Mouse (Mus musculus) liver, embryonic 16.5 days (tissue): ENCODE results near the gene Hypk. TPM values are rescaled to one million over a fixed set of nuclear protein-coding genes. Genes with fewer than 3 reads are reported as not detected.

Experiments used
- ATAC-seq: fragments of 200-750 bp; cut with Nextera tagmentation; 2 replicates; pipeline ENCODE4 v1.8.0; 2017; ENCODE audit warnings: low read depth, mild to moderate bottlenecking, moderate number of reproducible peaks, moderate library complexity
- H3K27ac ChIP-seq: fragments of 300-500 bp; sonication (generic); 2 replicates; pipeline ENCODE4 v1.5.1; 2014; ENCODE audit warnings: mild to moderate bottlenecking, low read length
- H3K27me3 ChIP-seq: fragments of 300-500 bp; sonication (generic); 2 replicates; pipeline ENCODE4 v1.6.1; 2014; ENCODE audit warnings: low read depth, low read length, mixed read lengths; ENCODE audit not compliant: control insufficient read depth, insufficient read depth
- H3K36me3 ChIP-seq: fragments of 300-500 bp; sonication (generic); 2 replicates; pipeline ENCODE4 v1.6.1; 2014; ENCODE audit warnings: mild to moderate bottlenecking; ENCODE audit not compliant: control insufficient read depth, insufficient read depth
- H3K4me1 ChIP-seq: fragments of 300-500 bp; sonication (generic); 2 replicates; pipeline ENCODE4 v1.6.1; 2014; ENCODE audit warnings: low read depth, low read length, mixed read lengths; ENCODE audit not compliant: control insufficient read depth
- H3K4me2 ChIP-seq: fragments of 300-500 bp; sonication (generic); 2 replicates; pipeline ENCODE4 v1.6.1; 2014; ENCODE audit warnings: low read depth, low read length, mixed read lengths
- H3K4me3 ChIP-seq: fragments of 300-500 bp; sonication (generic); 2 replicates; pipeline ENCODE4 v1.5.1; 2014; ENCODE audit warnings: low read depth, mild to moderate bottlenecking, low read length
- H3K9ac ChIP-seq: fragments of 300-500 bp; sonication (generic); 2 replicates; pipeline ENCODE4 v1.6.1; 2014; ENCODE audit warnings: low read depth, low read length
- H3K9me3 ChIP-seq: fragments of 300-500 bp; sonication (generic); replicated peaks from 2 replicates; pipeline ENCODE4 v1.6.1; 2016; ENCODE audit warnings: low read length; ENCODE audit not compliant: control insufficient read depth
- WGBS: fragments of 180-500 bp; shearing (Covaris S2); extraction: QIAGEN DNeasy Blood & Tissue Kit; methylation state at CpG from one replicate; pipeline ENCODE4 v1.1.7; 2014; ENCODE audit not compliant: insufficient replicate concordance; 5-methylcytosine and 5-hydroxymethylcytosine counted together
- polyA plus RNA-seq: library from polyadenylated mRNA; unstranded; fragments of >200 nt; fragmentation: Nextera tagmentation; extraction: Ambion mirVana; gene quantifications from 2 replicates; pipeline ENCODE4 v1.2.1, GENCODE M21; 2015

Gene Hypk
- polyA plus RNA-seq, 1 experiment from 2014 or later = 64.5 TPM

DNA sequence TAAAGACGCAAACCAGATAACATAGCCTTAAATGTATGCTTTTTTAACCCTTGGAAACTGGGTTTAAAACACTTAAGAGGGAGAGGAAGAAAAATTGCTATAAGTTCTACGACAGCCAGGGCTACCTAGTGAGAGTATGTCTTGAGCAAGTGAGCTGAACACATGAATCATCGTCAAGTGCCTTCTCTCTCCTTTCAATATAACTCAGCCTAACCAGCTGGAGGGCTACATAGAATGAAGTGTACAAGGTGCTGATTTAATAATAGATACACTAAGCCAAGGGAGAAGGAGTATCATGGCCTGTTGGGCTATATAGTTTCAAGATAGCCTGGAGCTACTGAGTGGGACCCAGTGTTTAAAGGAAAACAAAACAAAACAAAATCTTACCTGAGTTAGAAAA is 34.6 kb upstream of the Hypk start:
- Histone ChIP-seq H3K4me3 (no peak overlapping the region), H3K4me1 (peaks cover 12% of the 10 kb centered on the region), H3K9me3 (no peaks in the 10 kb centered on the region), H3K9ac (no peak overlapping the region), H3K27ac (no peak overlapping the region), H3K27me3 (no peaks in the 10 kb centered on the region), H3K36me3 (peaks cover 9% of the 10 kb centered on the region), H3K4me2 (no peak overlapping the region)
- WGBS = 83% methylated on average over 3 of the region's 3 CpGs
- no peak for ATAC-seq

DNA sequence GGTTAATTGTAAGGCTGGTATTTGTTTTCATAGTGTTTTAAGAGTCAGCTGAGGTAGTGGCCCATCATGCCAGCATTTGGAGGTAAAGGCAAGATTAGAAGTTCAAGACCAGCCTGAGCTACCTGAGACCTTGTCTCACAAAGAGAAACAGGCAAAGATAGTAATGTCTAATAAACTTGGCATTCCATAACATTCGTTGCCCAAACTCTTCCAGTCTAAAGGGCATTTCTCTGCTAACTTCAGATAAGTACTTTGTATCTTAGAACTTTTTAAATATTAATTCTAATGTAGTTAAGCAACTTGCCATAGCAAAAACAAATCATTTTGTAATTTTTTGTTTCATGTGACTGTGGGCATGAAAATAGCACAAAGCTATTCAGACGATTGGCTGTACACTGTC is 29.9 kb upstream of the Hypk start:
- 64% methylated on average over 2 of the region's 2 CpGs for WGBS
- Histone ChIP-seq H3K9me3 (no peaks in the 10 kb centered on the region), H3K4me2 (no peak overlapping the region), H3K4me1 (no peaks in the 10 kb centered on the region), H3K27ac (no peak overlapping the region), H3K36me3 (peaks cover 15% of the 10 kb centered on the region), H3K4me3 (no peak overlapping the region), H3K27me3 (no peaks in the 10 kb centered on the region), H3K9ac (no peak overlapping the region)
- no peak for ATAC-seq

DNA sequence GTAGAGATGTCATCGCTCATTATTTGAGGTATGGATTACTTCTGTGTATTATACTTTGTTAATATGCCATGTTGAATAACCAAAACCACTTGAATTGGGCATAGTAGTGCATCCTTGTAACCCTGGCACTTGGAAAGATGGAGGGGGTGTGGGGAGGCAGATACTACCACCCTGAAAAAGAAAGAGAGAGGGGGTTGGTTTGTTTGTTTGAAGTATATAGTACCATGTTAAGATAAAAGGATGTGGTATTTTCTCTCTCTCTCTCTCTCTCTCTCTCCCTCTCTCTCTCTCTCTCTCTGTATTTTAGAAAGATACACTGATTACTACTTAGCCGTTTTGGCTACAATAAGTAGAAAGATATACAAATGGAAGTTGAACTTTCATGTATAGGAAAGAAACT is 27.2 kb upstream of the Hypk start:
- Histone ChIP-seq H3K36me3 (peaks cover 30% of the 10 kb centered on the region), H3K4me2 (no peak overlapping the region)
- no peak for ATAC-seq

DNA sequence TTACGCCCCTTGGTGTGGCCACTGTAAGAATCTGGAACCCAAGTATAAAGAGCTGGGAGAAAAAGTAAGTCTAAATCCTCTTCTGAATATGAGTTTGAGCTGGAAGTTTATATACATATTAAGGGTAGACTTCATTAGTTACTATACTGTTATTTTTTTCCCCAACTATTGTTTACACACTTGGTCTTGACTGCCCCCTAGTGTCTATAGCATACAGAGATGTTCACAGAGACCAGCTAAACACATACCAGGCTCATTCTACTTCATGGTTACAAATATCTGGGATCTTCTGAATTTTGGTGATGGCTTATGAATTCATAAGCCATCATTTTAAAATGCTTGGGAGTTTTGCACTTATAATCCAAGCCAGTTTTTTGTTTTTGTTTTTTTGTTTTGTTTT is 18.2 kb upstream of the Hypk start:
- ATAC-seq = no peak
- H3K4me2 ChIP-seq = no peak overlapping the region
- H3K27me3 ChIP-seq = no peaks in the 10 kb centered on the region
- no peak overlapping the region for H3K9ac ChIP-seq
- no peaks in the 10 kb centered on the region for H3K4me1 ChIP-seq
- peaks cover 64% of the 10 kb centered on the region for H3K36me3 ChIP-seq
- WGBS = 94% methylated on average over 1 of the region's 1 CpGs
- H3K9me3 ChIP-seq = no peaks in the 10 kb centered on the region
- no peak overlapping the region for H3K27ac ChIP-seq
- no peak overlapping the region for H3K4me3 ChIP-seq

More for the DNA sequence above, 27.2 kb upstream of the Hypk start:
- Histone ChIP-seq H3K4me1 (no peaks in the 10 kb centered on the region), H3K9me3 (no peaks in the 10 kb centered on the region), H3K4me3 (no peak overlapping the region), H3K27me3 (no peaks in the 10 kb centered on the region), H3K27ac (no peak overlapping the region), H3K9ac (no peak overlapping the region)
- WGBS = 69% methylated on average over 2 of the region's 2 CpGs

DNA sequence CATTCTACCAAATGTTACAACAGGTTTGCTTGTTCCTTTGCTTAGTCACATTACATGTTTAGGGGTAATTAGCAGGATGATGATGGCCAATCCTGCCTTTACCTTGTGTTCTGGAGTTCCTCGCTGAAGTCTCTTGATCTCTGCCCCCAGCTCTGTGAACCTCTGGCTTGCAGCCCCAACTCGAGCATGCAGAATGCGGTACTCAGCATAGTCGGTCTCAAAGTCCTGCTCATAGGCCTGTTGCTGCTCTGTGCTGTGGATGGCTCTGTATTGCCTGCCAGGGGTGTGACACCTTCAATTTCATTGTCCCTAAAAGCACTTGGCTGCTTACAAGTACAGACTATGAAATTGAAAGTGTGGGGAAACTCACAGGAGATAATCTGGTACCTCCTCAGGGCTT is 13.3 kb upstream of the Hypk start:
- Histone ChIP-seq H3K4me1 (peaks cover 16% of the 10 kb centered on the region), H3K36me3 (peaks cover 23% of the 10 kb centered on the region), H3K4me2 (no peak overlapping the region), H3K27me3 (peaks cover 12% of the 10 kb centered on the region), H3K9ac (no peak overlapping the region), H3K4me3 (no peak overlapping the region), H3K9me3 (no peaks in the 10 kb centered on the region), H3K27ac (no peak overlapping the region)
- ATAC-seq = no peak
- 62% methylated on average over 4 of the region's 4 CpGs for WGBS

DNA sequence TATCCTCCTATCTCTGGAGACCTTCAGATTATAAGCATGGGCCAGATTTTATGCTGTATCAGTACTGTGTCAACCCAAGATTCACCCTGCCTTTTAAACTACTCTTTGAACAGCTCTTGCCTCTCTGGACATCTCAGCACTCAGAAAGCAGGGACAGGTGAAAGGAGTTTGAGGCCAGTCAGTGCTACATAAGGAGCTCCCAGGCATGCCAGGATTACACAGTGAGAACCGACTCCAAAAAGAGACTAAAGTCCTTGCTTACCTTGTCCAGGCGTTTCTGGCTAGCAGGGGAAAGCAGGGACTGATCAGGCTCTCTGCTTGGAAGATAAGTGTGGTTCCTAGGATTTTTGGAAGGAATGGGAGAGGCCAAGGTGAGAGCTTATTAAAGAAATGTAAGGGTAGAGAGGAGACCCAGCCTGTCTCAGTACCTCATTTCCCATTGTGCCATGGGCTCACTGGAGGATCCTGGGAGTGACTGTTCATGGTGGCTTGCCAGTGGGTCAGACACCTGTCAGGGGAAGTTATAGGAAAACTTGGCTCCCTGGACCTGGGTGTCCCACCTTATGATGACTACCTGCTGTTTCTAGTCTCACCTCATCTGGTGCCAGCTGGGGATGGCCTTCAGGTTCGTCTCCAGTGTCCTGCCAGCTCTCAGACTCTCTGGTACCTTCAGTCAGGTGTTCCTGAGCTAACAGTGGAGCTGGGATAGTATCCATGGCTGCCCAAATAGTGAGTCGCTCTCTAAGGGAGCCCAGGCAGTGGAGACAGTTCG is 12.1 kb upstream of the Hypk start:
- Histone ChIP-seq H3K9me3 (no peaks in the 10 kb centered on the region), H3K27me3 (peaks cover 12% of the 10 kb centered on the region), H3K4me2 (no peak overlapping the region), H3K27ac (no peak overlapping the region), H3K4me3 (no peak overlapping the region), H3K36me3 (peaks cover 15% of the 10 kb centered on the region), H3K4me1 (peaks cover 16% of the 10 kb centered on the region), H3K9ac (no peak overlapping the region)
- no peak for ATAC-seq
- WGBS = 44% methylated on average over 5 of the region's 5 CpGs

DNA sequence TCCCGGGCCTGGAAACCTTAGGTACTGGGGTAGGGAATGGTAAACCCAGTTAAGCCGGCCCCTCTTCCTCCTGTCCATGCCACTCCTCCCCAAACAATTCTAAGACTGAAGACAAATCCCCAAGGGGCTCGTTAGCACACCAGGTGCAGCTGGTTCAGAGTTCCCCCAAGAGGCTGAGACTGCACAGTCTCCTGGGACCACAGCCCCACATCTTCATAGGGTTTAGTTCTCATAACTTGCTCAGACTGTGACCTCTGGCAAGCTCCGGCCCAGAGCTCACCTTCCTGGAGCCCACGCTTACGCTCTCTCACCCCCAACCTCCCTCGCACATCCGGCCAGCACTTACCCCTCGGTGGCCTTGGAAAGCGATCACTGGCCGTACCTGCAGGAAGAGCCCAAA is 11.3 kb upstream of the Hypk start:
- Histone ChIP-seq H3K9ac (peak overlapping the region; percentile 49; the same call in 1 of the 2 replicates), H3K27me3 (peaks cover 12% of the 10 kb centered on the region), H3K4me2 (peak overlapping the region; percentile 92), H3K36me3 (peaks cover 15% of the 10 kb centered on the region), H3K27ac (no peak overlapping the region), H3K9me3 (no peaks in the 10 kb centered on the region), H3K4me3 (peak overlapping the region; percentile 62), H3K4me1 (peaks cover 16% of the 10 kb centered on the region)
- peak; percentile 23 for ATAC-seq
- WGBS = 14% methylated on average over 11 of the region's 11 CpGs

DNA sequence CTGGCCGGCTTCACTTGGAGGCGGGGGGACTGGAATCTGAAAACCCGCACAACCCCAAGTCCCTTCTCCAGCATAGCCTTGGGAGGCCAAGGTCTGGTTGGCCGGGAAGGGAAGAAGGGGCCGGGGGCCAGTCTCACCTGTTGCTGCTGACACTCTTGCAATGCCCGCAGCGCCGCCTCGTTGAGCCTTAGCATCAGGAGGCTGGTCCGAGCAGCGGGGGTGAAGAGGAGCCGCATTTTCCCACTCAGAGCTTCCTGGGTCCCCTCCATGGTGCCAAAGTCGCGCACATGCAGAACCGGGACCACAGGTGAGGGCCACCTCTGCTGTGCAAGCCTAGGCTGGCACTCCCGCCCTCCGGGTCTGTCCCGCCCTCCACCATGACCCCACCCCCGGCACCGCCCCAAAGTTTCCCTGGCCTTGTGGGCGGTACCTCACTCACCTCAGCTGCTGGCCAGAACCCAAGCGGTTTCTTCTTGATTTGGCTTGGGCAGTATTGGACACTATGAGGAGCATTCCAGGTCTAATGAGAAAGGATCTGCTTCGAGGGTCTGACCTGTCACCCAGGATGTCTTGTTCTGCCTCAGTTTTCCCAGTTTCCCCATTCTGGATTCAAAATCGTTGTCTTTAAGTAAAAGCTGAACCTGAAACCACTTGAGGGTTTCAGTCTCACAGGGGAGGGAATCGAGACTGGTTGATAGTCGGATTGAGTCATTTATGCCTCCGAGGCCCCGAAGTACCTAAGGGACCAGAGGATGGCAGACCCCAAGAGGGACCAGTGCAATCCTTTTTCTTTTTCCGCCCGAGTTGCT is 10.6 kb upstream of the Hypk start:
- H3K4me1 ChIP-seq = peaks cover 16% of the 10 kb centered on the region
- peaks cover 10% of the 10 kb centered on the region for H3K36me3 ChIP-seq
- peak overlapping the region; percentile 92 for H3K4me2 ChIP-seq
- peak overlapping the region; percentile 62 for H3K4me3 ChIP-seq
- H3K9me3 ChIP-seq = no peaks in the 10 kb centered on the region
- WGBS = 3% methylated on average over 30 of the region's 30 CpGs
- H3K27me3 ChIP-seq = peaks cover 12% of the 10 kb centered on the region
- peak; percentile 97 for ATAC-seq
- peak overlapping the region; percentile 54 for H3K9ac ChIP-seq
- peak overlapping the region; percentile 48; the same call in 1 of the 2 replicates for H3K27ac ChIP-seq

DNA sequence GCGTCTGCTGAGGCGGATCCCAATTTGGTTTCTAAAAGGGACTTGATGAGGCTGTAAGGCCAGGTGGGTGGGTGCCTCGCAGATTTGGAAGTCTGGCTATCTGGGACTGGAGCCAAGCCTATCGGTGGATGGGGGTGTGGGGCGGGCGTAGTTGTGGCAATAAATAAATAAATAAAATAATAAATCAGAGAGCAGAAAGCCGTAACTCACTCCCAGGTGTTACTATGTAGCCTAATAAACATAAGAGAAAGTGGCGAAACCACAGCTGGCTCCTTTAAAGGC is 10.1 kb upstream of the Hypk start:
- ATAC-seq = 0 out of 2 replicates have a peak, but pooled peaks have one; percentile 9
- Histone ChIP-seq H3K4me1 (peaks cover 19% of the 10 kb centered on the region), H3K9me3 (no peaks in the 10 kb centered on the region), H3K36me3 (peaks cover 5% of the 10 kb centered on the region), H3K27ac (peak overlapping the region; percentile 48; the same call in 1 of the 2 replicates), H3K9ac (peak overlapping the region; percentile 54), H3K4me2 (peak overlapping the region; percentile 92), H3K4me3 (peak overlapping the region; percentile 62), H3K27me3 (peaks cover 12% of the 10 kb centered on the region)
- 17% methylated on average over 8 of the region's 8 CpGs for WGBS
